Mouse (Mus musculus): Measurements from ENCODE around the gene Scnm1.

Gene Scnm1

DNA sequence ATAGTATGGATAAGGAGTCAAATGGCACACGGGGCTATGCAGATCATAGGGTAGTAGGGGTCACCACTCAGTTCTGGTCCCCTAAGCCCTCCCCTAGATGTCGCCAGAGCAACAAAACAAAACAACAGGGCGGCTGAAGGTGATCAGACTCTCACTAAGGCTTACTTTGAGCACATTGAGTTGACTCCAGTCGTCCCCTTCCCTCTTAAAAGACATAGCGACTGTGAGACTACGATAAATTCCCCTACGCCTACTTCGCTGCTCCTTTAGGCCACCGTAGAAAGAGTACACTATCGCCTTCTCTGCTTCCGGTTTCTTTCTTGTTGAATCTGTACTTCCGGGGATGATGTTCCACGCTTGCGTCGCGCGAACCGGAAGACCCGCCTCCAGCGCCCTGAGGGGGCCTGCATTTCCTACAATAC is at the start of gene Scnm1, which contains the start of gene Lysmd1:
TSS of gene Scnm1 (minus strand) at position 332 of the 422 bp plus-strand sequence.
TSS of gene Lysmd1 (plus strand) at position 409 of the 422 bp plus-strand sequence.
- in situ Hi-C loops (cut with MboI, MseI), result loop anchor here (10.0 kb wide), 1 partner anchor 681 kb away; the partner anchor contains the start of gene Rprd2

GRCm38 (mm10) chr3:95181841-95182240 is 48.0 kb upstream of the Scnm1 start:
- in situ Hi-C loops (cut with MboI, MseI), result no loop called here

GRCm38 (mm10) chr3:95179890-95180289 is 46.1 kb upstream of the Scnm1 start:
- in situ Hi-C loops (cut with MboI, MseI), result no loop called here

- in situ Hi-C loops (cut with MboI, MseI), result no loop called here
These were observed 45.1 kb upstream of the Scnm1 start for GRCm38 (mm10) chr3:95178948-95179347.

- in situ Hi-C loops (cut with MboI, MseI), result no loop called here
These were observed 43.8 kb upstream of the Scnm1 start for GRCm38 (mm10) chr3:95177583-95177982.

- in situ Hi-C loops (cut with MboI, MseI), result no loop called here
These were observed 42.7 kb upstream of the Scnm1 start for GRCm38 (mm10) chr3:95176500-95176899.

DNA sequence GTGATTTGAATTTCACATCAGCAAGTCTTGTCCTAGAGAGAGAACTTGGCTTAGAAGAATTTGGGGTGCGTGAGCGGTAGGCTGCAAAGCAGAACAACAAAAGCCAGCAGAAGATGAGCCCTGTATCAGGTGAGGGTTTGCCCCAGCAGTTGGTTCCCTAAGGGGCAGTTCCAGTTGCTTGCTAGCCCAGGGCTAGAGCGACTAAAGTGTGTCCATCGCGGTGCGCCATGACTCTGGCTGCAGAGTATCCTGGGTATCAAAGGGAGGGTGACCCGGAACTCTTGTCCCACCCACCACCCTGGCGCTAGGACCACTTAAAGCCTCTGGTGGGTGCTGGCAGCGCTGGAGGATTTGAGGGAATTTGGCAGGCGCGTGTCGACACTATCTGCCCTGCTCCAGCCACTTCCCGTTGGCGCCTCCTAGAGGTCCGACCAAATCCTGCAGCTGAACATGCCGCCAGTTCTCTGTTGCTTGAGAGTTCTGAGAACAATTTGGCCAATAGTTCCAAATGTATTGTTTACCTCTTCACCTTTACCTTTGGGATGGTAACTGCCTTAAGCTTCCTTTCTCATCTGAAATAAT is 40.3 kb upstream of the Scnm1 start:
- in situ Hi-C loops (cut with MboI, MseI), result no loop called here

DNA sequence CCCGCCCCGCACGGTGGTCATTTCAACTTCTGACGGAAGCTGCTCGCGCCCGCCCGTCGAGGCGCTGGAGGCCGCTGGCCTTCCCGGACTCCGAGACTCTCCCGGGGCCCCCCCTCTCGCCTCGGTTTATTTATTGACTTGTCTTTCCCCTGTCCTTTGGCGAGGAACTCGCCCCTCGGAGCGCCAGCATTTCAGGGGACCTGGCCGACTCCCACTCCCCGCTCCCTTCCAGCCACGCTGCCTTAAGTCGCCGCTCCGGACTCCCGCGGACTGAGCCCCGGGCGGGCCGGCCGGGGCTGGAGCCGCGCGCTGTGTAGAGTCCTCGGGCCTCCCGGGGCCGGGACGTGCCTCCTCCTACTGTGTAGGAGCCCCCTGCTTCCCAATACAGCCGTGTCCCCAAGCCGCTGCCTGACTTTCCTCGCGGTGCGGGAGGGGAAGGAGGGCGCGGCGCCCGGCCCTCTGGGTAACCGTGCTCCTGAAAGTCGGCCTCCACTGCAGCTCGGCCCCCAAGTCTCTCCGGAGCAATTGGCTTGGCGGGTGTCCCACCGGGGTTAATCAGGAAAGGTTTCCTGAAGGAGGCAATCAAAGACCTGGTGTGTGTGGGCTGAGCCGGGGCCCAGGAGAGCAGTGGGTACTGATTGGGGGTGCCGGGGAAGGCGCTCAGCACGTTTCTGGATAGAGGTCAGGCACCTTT is 39.6 kb upstream of the Scnm1 start:
- in situ Hi-C loops (cut with MboI, MseI), result no loop called here

DNA sequence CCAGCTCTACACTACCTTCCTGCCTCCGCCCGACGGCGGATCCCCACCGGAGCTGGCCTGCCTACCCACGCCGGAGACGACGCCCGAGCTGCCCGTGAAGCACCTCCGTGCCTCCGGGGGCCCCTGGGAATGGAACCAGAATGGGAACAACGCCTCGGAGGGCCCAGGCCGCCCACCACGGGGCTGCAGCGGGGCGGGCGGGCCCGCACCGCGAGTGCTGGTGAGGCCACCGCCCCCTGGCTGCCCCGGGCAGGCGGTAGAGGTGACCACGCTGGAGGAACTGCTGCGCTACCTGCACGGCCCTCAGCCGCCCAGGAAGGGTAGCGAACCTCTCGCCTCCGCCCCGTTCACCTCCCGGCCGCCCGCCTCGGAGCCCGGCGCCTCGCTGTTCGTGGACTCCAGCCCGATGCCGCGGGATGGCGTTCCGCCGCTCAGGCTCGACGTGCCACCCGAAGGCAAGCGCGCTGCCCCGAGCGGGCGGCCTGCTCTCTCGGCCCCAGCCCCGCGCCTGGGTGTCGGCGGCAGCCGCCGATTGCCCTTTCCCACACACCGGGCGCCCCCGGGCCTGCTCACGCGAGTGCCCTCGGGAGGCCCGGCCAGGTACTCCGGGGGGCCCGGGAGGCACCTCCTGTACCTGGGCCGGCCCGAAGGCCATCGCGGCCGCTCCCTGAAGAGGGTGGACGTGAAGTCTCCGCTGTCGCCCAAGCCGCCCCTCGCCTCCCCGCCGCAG is 38.9 kb upstream of the Scnm1 start:
- in situ Hi-C loops (cut with MboI, MseI), result no loop called here

GRCm38 (mm10) chr3:95171105-95171504 is 37.3 kb upstream of the Scnm1 start:
- in situ Hi-C loops (cut with MboI, MseI), result no loop called here

- in situ Hi-C loops (cut with MboI, MseI), result no loop called here
These were observed 36.2 kb upstream of the Scnm1 start for GRCm38 (mm10) chr3:95169996-95170395.

GRCm38 (mm10) chr3:95164840-95165239 is 31.0 kb upstream of the Scnm1 start:
- in situ Hi-C loops (cut with MboI, MseI), result no loop called here

- in situ Hi-C loops (cut with MboI, MseI), result no loop called here
These were observed 30.4 kb upstream of the Scnm1 start for GRCm38 (mm10) chr3:95164256-95164550.

DNA sequence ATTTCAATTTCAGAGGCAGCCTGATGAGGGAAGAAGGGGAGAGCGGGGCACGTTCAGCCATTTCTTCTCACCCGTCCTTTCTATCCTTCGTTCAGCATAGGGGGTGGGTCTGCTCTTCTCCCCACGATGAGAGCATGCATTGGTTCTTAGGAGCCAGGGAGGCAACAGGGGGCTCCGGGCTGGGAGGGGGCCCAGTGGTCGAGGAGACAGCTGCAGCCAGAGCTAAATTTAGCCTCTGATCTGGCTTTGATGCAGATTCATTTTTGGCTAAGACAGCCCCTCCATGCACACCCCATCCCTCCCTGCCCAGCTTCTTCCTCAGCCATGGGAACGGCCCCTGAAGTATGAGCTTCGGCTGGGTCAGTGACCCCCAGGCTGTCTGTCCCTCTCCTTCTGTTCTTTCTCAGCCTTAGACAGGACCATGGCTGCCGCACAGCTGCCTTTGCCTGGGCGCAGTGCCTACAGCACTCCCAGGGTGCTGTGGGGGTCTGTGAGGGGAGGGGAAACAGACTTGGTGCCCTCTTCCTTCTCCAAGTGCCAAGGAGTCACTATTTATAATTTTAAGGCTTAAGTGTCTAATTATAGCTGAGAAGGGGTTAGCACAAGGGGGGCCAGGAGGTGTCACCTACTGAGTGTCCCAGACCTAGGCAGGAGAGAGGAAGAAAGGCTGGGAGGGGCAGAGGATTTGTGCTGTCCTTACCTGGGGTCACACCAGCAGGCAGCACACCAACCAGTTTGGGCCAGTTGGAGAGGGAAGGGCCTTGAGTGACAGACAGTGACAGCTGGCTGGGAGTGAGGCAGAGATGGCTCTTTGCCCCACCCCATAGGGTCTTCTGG is 29.8 kb upstream of the Scnm1 start:
- in situ Hi-C loops (cut with MboI, MseI), result no loop called here

- in situ Hi-C loops (cut with MboI, MseI), result no loop called here
These were observed 28.5 kb upstream of the Scnm1 start for GRCm38 (mm10) chr3:95162345-95162628.

GRCm38 (mm10) chr3:95161618-95162344 is 28.0 kb upstream of the Scnm1 start:
- in situ Hi-C loops (cut with MboI, MseI), result no loop called here

DNA sequence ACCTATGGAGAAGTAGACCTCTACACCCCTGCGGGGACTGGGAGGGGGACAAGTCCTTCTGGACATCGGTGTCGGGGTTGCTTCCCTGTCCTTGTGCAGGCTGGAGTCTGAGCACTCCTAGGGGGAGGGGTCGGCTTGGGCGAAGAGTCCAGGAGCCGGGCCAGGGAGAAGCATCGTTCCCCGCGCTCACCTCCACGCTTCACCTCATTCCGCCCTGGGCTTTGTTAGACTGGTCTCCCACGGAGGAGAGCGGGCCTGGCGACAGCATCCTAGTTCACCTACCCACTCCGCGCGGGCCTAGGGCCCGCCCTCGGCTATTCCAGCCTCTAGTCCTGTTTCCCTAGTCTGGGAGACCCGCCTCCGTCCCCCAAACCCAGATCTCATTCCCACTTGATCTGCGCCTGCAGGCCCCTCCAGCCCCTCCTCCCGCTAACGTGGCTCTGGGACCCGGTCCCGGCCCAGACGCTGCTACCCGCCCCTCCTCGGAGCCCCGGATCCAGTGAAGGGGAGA is 27.3 kb upstream of the Scnm1 start:
- in situ Hi-C loops (cut with MboI, MseI), result no loop called here

DNA sequence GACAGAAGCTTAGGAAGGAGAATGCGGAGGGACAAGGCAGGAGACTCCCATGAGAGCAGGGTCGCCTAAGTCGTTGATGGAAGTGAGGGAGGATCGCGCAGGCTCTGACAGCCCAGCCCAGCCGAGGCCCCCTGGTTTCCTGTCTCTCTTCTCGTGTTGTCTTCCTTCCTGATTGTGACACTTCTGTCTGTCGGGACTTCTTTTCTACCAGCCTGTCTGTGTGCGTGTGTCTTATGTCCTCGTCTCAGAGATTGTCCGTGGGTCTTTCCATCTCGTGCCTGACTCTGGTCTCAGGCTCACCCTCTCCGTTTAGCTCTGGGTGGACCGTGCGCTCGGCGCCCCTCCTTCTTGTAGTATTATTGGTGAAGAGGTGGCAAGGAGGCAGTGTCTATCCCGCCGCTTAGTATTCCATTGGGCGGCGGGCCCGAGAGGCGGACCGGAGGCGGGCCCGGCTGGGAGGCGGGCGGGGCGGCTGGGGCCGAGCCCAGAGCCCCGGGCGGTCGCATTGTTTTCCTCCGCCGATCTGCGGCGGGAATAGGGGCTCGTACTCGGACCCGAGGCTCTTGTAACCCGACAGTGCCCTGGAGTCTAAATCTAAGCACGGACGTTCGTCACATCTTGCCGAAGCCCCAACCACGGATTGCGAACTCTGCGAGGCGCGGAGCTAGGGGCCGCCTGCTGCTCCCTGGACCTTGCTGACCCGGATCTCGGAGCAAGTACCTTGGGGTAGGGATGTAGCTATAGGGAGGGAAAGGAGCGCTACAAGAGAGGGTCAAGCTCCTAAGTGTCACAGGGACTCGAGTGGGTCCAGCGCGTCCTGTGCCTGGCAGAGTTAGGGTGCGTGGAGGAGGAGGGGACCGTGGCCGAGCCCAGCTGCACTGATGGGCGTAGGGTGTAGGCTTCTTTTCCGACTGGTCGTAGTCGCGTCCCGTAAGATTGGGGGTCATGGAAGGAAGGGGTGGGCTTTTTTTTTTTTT is 26.5 kb upstream of the Scnm1 start, which contains the start of gene Sema6c:
TSS of gene Sema6c (plus strand) at position 471 of the 977 bp plus-strand sequence.
- in situ Hi-C loops (cut with MboI, MseI), result no loop called here

DNA sequence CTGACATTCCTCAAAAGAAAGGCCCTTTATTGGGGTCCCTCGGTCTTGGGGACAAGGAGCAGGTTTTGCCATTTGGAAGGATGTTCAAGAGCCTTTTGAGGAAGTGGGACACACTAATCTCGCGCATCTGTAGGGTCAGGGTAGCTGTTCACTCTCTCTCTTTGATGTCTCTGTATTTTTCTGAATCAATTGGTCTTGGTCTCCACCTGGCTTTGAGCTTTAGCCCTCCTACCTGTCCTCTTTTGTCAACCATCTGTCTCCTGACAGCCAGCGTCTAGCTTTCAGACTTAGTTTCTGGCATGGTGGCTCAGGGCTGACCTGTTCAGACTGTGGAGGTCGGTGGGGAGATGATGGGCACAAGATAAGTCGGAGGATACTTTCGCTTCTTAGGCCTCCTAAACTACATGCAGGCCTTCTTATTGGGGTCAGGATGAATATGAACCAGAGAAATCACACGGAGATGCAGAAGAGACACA is 25.7 kb upstream of the Scnm1 start:
- in situ Hi-C loops (cut with MboI, MseI), result no loop called here

DNA sequence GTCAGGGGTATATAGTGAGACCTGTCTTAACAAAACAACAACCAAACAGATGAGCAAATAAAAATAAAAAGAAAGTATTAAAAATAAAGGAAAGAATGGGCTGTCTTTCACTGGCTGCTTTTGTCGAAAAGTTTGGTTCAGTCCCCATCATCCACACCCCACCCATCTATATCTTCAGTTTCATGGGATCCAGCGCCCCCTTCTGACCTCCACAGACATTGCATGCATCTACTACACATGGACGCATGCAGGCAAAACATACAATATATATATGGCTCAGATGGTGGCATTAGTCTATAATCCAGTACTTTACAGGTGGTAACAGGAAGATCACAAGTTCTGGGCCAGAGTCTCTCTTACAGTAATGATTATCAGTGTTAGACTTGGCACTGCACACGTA is 20.1 kb upstream of the Scnm1 start:
- in situ Hi-C loops (cut with MboI, MseI), result no loop called here
